Mouse (Mus musculus): ENCODE results near the gene Cplx1. TPM values are rescaled to one million over a fixed set of nuclear protein-coding genes. Genes with fewer than 3 reads are reported as not detected.
A peak's percentile ranks its signal among the peaks of the same experiment; 100 is the strongest.

The Cplx1 gene
- polyA plus RNA-seq, 1 experiment from 2014 or later = 60.3 TPM

DNA sequence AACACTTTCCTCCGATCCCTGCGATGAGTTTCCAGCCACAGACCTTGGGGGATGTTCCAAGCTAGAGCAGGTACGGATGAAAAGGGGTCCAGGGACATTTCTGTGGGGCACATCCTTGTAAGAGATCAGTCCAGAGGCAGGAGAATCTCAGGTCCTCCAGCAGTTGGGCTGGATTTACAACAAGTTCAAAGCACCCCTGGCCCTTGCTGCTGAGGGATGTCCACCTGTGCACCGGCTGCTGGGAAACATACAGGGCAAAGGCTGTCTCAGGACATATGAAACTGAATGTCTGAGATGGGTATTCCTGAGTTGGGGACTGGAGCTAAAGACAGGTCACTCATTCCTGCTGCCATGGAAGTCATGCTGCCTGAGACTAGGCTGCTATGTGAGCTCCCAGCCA lies 7.2 kb upstream of the Cplx1 start:
- no peak overlapping the region for H3K9ac ChIP-seq (replicated peaks; ENCODE audit: low read length)
- no peak for ATAC-seq (ENCODE audit: low FRiP score, low TSS enrichment)
- no peak overlapping the region for H3K4me3 ChIP-seq (replicated peaks; ENCODE audit: low read depth, low read length)
- H3K9me3 ChIP-seq (ENCODE audit: control insufficient read depth, low read length) = no peaks in the 10 kb centered on the region
- H3K4me1 ChIP-seq (ENCODE audit: control insufficient read depth, insufficient read depth, low read length) = no peaks in the 10 kb centered on the region
- H3K27ac ChIP-seq (replicated peaks; ENCODE audit: low read depth, low read length) = no peak overlapping the region
- H3K4me2 ChIP-seq (ENCODE audit: low read length) = no peak overlapping the region
- no peaks in the 10 kb centered on the region for H3K36me3 ChIP-seq (ENCODE audit: control insufficient read depth, insufficient read depth, low read length)
- WGBS = 82% methylated on average over 4 of the region's 4 CpGs
- H3K27me3 ChIP-seq (ENCODE audit: control insufficient read depth, insufficient read depth, low read length) = no peaks in the 10 kb centered on the region
- DNase-seq = no peak

DNA sequence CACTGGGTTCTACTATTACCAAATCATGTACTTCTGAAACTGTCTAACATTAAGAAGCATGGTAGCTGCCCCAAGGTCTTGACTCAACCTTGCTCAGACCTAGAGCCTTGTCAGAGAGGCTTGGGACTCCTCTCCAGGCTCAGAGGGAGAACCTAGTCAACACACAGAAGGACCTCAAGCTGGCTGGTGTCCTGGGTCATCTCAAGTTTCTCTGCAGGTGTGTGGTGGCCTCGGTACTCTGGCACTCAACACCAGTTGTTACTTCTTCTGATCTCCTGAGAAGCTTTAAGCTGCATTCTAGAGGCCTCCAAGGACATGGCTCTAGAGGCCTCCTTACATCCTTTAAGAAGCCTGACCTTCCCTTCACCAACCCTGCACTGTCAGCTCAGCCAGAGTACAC lies 4.2 kb upstream of the Cplx1 start:
- DNase-seq = no peak

DNA sequence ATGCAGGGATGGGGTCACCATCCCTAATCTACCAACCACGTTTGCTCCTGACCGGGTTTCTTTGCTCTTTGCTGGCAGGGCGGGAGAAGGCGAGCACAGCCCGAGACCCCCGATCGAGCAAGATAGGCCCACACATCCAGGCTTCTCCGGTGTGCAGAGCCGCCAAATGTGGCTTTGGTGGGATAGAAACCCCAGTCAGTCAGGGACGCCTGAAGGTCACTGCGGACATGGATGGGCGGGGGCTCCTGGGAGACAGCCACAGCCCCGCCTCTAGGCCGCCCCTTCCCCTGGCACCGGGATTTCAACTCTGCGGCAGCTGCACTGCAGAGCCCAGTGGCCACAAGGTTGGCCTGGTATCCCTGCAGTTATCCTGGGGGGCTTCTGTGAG lies 377 bp upstream of the Cplx1 start:
- H3K4me1 ChIP-seq (ENCODE audit: control insufficient read depth, insufficient read depth, low read length) = 0 out of 2 replicates have a peak, but pooled peaks cover 3% of the 10 kb centered on the region
- peak overlapping the region; percentile 54 for H3K4me3 ChIP-seq (replicated peaks; ENCODE audit: low read depth, low read length)
- peak overlapping the region; percentile 75 for H3K27ac ChIP-seq (replicated peaks; ENCODE audit: low read depth, low read length)
- peak overlapping the region; percentile 75 for H3K9ac ChIP-seq (replicated peaks; ENCODE audit: low read length)
- 1% methylated on average over 16 of the region's 16 CpGs for WGBS
- H3K27me3 ChIP-seq (ENCODE audit: control insufficient read depth, insufficient read depth, low read length) = peaks cover 17% of the 10 kb centered on the region; the same call in 1 of the 2 replicates
- peak; percentile 46 for DNase-seq
- ATAC-seq (ENCODE audit: low FRiP score, low TSS enrichment) = peak; percentile 64
- no peaks in the 10 kb centered on the region for H3K9me3 ChIP-seq (ENCODE audit: control insufficient read depth, low read length)
- no peaks in the 10 kb centered on the region for H3K36me3 ChIP-seq (ENCODE audit: control insufficient read depth, insufficient read depth, low read length)
- peak overlapping the region; percentile 76 for H3K4me2 ChIP-seq (ENCODE audit: low read length)

More for the DNA sequence above, 4.2 kb upstream of the Cplx1 start:
- Histone ChIP-seq H3K36me3 (ENCODE audit: control insufficient read depth, insufficient read depth, low read length) (no peaks in the 10 kb centered on the region), H3K4me3 (replicated peaks; ENCODE audit: low read depth, low read length) (no peak overlapping the region), H3K4me2 (ENCODE audit: low read length) (no peak overlapping the region), H3K9me3 (ENCODE audit: control insufficient read depth, low read length) (no peaks in the 10 kb centered on the region), H3K27me3 (ENCODE audit: control insufficient read depth, insufficient read depth, low read length) (peaks cover 17% of the 10 kb centered on the region; the same call in 1 of the 2 replicates), H3K4me1 (ENCODE audit: control insufficient read depth, insufficient read depth, low read length) (0 out of 2 replicates have a peak, but pooled peaks cover 3% of the 10 kb centered on the region), H3K27ac (replicated peaks; ENCODE audit: low read depth, low read length) (no peak overlapping the region), H3K9ac (replicated peaks; ENCODE audit: low read length) (no peak overlapping the region)
- 69% methylated on average over 1 of the region's 1 CpGs for WGBS
- ATAC-seq (ENCODE audit: low FRiP score, low TSS enrichment) = no peak

DNA sequence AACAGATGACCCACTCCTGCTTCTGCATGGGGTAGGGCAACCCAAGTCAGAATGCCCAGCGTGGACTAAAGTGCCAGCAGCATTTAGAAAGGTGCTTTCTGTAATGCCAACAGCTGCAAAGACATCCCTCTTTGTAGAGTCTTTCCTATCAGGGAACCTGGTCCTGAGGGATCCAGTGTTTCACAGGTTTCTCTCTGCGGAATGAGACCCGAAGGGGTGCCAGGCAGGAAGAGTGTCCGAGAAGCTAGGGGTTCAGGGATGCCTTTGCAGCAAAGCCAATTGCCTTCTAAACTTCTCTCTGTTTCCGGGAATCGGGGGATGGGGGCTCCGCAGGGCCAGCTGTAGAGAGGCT lies 711 bp downstream of the Cplx1 start:
- H3K27me3 ChIP-seq (ENCODE audit: control insufficient read depth, insufficient read depth, low read length) = peaks cover 17% of the 10 kb centered on the region; the same call in 1 of the 2 replicates
- 17% methylated on average over 7 of the region's 7 CpGs for WGBS
- peak overlapping the region; percentile 75 for H3K9ac ChIP-seq (replicated peaks; ENCODE audit: low read length)
- DNase-seq = no peak
- peak overlapping the region; percentile 54 for H3K4me3 ChIP-seq (replicated peaks; ENCODE audit: low read depth, low read length)
- no peaks in the 10 kb centered on the region for H3K36me3 ChIP-seq (ENCODE audit: control insufficient read depth, insufficient read depth, low read length)
- H3K9me3 ChIP-seq (ENCODE audit: control insufficient read depth, low read length) = no peaks in the 10 kb centered on the region
- ATAC-seq (ENCODE audit: low FRiP score, low TSS enrichment) = no peak
- peak overlapping the region; percentile 76 for H3K4me2 ChIP-seq (ENCODE audit: low read length)
- peak overlapping the region; percentile 75 for H3K27ac ChIP-seq (replicated peaks; ENCODE audit: low read depth, low read length)
- 0 out of 2 replicates have a peak, but pooled peaks cover 3% of the 10 kb centered on the region for H3K4me1 ChIP-seq (ENCODE audit: control insufficient read depth, insufficient read depth, low read length)

DNA sequence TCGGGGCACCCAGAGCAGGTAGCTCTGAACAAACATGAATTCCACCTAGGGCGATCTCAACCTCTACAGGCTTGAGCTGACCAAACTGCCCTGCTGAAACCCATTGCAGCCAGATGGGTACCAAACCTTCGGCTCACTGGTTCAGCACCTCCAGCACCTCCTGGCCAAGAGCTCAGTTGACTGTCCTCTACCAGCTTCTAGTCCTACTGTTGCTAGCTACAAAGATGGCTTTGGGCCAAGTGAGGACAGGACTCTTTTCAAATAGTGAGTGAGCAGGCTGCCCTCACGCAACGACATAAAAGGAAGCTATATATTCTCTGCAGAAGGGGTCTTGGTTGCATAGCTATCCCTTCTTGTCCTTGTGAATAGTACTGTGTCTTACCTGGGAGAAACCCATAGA lies 2.2 kb downstream of the Cplx1 start:
- H3K27me3 ChIP-seq (ENCODE audit: control insufficient read depth, insufficient read depth, low read length) = peaks cover 17% of the 10 kb centered on the region; the same call in 1 of the 2 replicates
- H3K4me1 ChIP-seq (ENCODE audit: control insufficient read depth, insufficient read depth, low read length) = 0 out of 2 replicates have a peak, but pooled peaks cover 3% of the 10 kb centered on the region
- no peak overlapping the region for H3K4me3 ChIP-seq (replicated peaks; ENCODE audit: low read depth, low read length)
- 91% methylated on average over 5 of the region's 5 CpGs for WGBS
- ATAC-seq (ENCODE audit: low FRiP score, low TSS enrichment) (no peak), DNase-seq (no peak)
- no peaks in the 10 kb centered on the region for H3K36me3 ChIP-seq (ENCODE audit: control insufficient read depth, insufficient read depth, low read length)
- H3K4me2 ChIP-seq (ENCODE audit: low read length) = no peak overlapping the region
- H3K27ac ChIP-seq (replicated peaks; ENCODE audit: low read depth, low read length) = no peak overlapping the region
- no peak overlapping the region for H3K9ac ChIP-seq (replicated peaks; ENCODE audit: low read length)
- H3K9me3 ChIP-seq (ENCODE audit: control insufficient read depth, low read length) = no peaks in the 10 kb centered on the region

DNA sequence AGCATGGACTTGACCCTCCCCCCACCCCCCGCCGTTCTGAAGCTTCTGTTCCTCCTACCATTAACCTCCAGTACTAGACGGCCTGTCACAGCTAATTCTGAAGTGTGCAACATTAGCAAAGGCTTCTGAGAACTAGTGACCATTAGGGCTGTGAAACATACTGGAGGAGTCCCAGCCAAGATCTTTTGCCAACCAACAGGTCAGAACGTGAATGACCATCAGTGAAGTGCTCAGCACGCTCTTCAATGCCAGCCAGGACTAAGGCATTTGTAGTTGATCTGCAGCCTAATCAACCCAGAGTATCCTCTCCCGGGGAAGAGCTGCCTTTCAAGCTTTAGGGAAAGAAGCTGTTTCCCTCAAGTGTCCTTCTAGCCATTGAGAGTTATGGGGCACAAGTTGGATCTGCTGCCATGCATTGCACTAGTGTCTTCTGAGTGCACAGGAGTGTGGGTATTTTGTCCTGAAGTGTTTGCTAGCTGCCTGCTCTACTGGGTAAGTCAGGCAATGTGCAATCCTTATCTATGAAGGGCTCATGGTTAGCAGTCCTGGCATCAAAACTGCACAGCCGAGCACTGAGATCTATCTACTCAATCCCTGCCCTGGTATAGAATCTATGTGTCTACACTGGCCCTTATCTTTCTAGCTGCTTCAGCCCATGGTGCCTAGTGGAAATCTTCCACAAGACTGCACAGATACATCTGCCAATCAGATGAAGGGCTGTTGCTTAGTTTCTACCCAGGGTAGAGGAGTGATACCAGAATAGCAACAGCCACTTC lies 6.1 kb downstream of the Cplx1 start:
- ATAC-seq (ENCODE audit: low FRiP score, low TSS enrichment) (no peak), DNase-seq (no peak)
- Histone ChIP-seq H3K9me3 (ENCODE audit: control insufficient read depth, low read length) (no peaks in the 10 kb centered on the region), H3K4me1 (ENCODE audit: control insufficient read depth, insufficient read depth, low read length) (no peaks in the 10 kb centered on the region), H3K27ac (replicated peaks; ENCODE audit: low read depth, low read length) (no peak overlapping the region), H3K36me3 (ENCODE audit: control insufficient read depth, insufficient read depth, low read length) (no peaks in the 10 kb centered on the region), H3K9ac (replicated peaks; ENCODE audit: low read length) (no peak overlapping the region), H3K27me3 (ENCODE audit: control insufficient read depth, insufficient read depth, low read length) (no peaks in the 10 kb centered on the region), H3K4me2 (ENCODE audit: low read length) (no peak overlapping the region), H3K4me3 (replicated peaks; ENCODE audit: low read depth, low read length) (no peak overlapping the region)
- WGBS = 79% methylated on average over 7 of the region's 7 CpGs

DNA sequence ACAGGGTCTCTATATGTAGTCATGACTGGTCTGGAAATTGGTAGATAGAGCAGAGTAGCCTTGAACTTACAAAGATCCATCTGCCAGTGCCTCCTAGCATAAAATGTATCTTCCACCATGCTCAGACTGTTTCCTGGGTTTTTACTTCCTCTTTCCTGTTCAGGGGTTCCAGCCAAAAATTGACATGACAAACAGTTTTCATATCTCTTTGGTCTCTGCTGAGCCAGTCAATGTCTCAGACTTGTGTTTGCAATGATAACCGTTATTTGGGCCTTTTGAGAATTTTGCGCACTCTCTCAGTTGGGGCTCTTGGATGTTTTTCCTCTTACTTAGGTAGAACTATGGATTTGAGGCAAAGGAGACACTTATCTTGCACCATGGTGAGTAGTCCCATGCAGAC lies 15.6 kb downstream of the Cplx1 start:
- Histone ChIP-seq H3K27me3 (ENCODE audit: control insufficient read depth, insufficient read depth, low read length) (no peaks in the 10 kb centered on the region), H3K36me3 (ENCODE audit: control insufficient read depth, insufficient read depth, low read length) (peaks cover 4% of the 10 kb centered on the region; the same call in 1 of the 2 replicates), H3K9me3 (ENCODE audit: control insufficient read depth, low read length) (peaks cover 15% of the 10 kb centered on the region), H3K27ac (replicated peaks; ENCODE audit: low read depth, low read length) (no peak overlapping the region), H3K4me1 (ENCODE audit: control insufficient read depth, insufficient read depth, low read length) (no peaks in the 10 kb centered on the region), H3K4me2 (ENCODE audit: low read length) (no peak overlapping the region), H3K4me3 (replicated peaks; ENCODE audit: low read depth, low read length) (no peak overlapping the region), H3K9ac (replicated peaks; ENCODE audit: low read length) (no peak overlapping the region)
- ATAC-seq (ENCODE audit: low FRiP score, low TSS enrichment) (no peak), DNase-seq (no peak)
- WGBS = 97% methylated on average over 2 of the region's 2 CpGs

DNA sequence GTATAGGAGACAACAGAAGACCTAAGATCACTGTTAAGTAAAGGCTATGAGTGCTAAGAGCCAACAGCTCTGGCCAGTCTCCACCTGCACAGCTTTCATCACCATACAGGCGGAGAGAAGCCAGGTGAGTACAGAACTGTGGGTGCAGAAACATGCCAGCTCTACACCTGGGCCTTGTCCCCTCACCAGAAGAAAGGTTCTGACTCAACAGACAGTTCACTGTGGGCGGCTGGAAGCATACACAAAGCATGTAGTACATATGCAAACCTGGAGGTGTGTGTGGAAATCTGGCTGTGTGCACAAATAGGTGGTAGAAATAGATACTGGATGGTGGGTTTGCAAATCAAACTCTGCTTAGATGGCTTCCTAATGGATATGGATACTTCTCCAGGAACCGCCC lies 27.2 kb downstream of the Cplx1 start:
- ATAC-seq (ENCODE audit: low FRiP score, low TSS enrichment) (no peak), DNase-seq (no peak)
- Histone ChIP-seq H3K27me3 (ENCODE audit: control insufficient read depth, insufficient read depth, low read length) (no peaks in the 10 kb centered on the region), H3K9me3 (ENCODE audit: control insufficient read depth, low read length) (no peaks in the 10 kb centered on the region), H3K9ac (replicated peaks; ENCODE audit: low read length) (no peak overlapping the region), H3K36me3 (ENCODE audit: control insufficient read depth, insufficient read depth, low read length) (peaks cover 13% of the 10 kb centered on the region; the same call in 1 of the 2 replicates), H3K27ac (replicated peaks; ENCODE audit: low read depth, low read length) (no peak overlapping the region), H3K4me3 (replicated peaks; ENCODE audit: low read depth, low read length) (no peak overlapping the region), H3K4me1 (ENCODE audit: control insufficient read depth, insufficient read depth, low read length) (no peaks in the 10 kb centered on the region), H3K4me2 (ENCODE audit: low read length) (no peak overlapping the region)
- 85% methylated on average over 3 of the region's 3 CpGs for WGBS

DNA sequence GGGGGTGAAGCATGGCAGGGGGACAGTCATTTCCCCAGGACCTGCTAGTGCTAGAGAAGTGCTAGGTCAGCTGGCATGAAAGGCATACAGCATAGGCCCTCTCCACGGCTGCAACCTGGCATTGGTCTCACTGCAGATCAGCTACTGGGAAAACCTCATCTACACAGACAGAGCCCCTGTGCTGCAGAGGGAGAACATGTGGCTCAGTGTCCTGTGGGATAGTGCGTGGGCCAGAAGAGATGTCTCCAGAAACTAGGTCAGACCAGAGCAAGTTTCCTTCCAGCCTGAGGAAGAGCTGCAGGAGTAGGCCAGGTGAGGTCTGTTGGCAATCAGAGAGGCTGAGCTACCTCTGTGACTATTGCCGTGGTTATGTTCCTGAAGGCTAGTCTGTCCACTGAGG lies 27.9 kb downstream of the Cplx1 start:
- no peak overlapping the region for H3K4me3 ChIP-seq (replicated peaks; ENCODE audit: low read depth, low read length)
- DNase-seq (no peak), ATAC-seq (ENCODE audit: low FRiP score, low TSS enrichment) (no peak)
- no peak overlapping the region for H3K9ac ChIP-seq (replicated peaks; ENCODE audit: low read length)
- 84% methylated on average over 3 of the region's 3 CpGs for WGBS
- H3K36me3 ChIP-seq (ENCODE audit: control insufficient read depth, insufficient read depth, low read length) = peaks cover 13% of the 10 kb centered on the region; the same call in 1 of the 2 replicates
- no peaks in the 10 kb centered on the region for H3K4me1 ChIP-seq (ENCODE audit: control insufficient read depth, insufficient read depth, low read length)
- H3K9me3 ChIP-seq (ENCODE audit: control insufficient read depth, low read length) = no peaks in the 10 kb centered on the region
- H3K4me2 ChIP-seq (ENCODE audit: low read length) = no peak overlapping the region
- no peak overlapping the region for H3K27ac ChIP-seq (replicated peaks; ENCODE audit: low read depth, low read length)
- no peaks in the 10 kb centered on the region for H3K27me3 ChIP-seq (ENCODE audit: control insufficient read depth, insufficient read depth, low read length)
